10 mouse cellular contexts compared by ENCODE assay signal in genomic region chr11:72224865-72225264, GRCm38 (mm10). TPM values are rescaled to one million over a fixed set of nuclear protein-coding genes. Genes with fewer than 3 reads are reported as not detected.
A peak's percentile ranks its signal among the peaks of the same experiment; 100 is the strongest.
DNase-seq lines count a peak whose midpoint lies in the region; ATAC-seq and TF ChIP-seq lines count a peak whose summit lies in the region.
"Had no signal": no experiment of that assay in that cellular context is flagged by ENCODE, and none has a peak within 500 bp of the region (broad histone marks: within the 10 kb centered on the region; RNA-seq: fewer than 3 reads in every experiment).

No protein-coding gene starts in this region.

- H3K27ac ChIP-seq in forebrain, postnatal 0 days (ENCODE audit: low read depth, low read length), result no peak overlapping the region
- no peak overlapping the region for H3K27ac ChIP-seq in liver, embryonic 13.5 days
- H3K27ac ChIP-seq in neural tube, embryonic 11.5 days (ENCODE audit: low read depth, low read length), result no peak overlapping the region
- H3K27ac ChIP-seq: embryonic facial prominence, embryonic 15.5 days had no signal

- peak; percentile 95 for TF ChIP-seq CTCF in forebrain, postnatal 0 days (IDR thresholded peaks at IDR 0.05; ENCODE audit: low read depth)

- no peaks in the 10 kb centered on the region for H3K4me1 ChIP-seq in forebrain, postnatal 0 days (ENCODE audit: insufficient read depth)
- H3K4me1 ChIP-seq in liver, embryonic 13.5 days (replicated peaks), result no peaks in the 10 kb centered on the region
- peaks cover 3% of the 10 kb centered on the region; the same call in 1 of the 2 replicates for H3K4me1 ChIP-seq in neural tube, embryonic 11.5 days (ENCODE audit: control insufficient read depth, insufficient read depth, low read length)
- H3K4me1 ChIP-seq: embryonic facial prominence, embryonic 15.5 days had no signal

- DNase-seq in left cerebral cortex, adult 18-20 months (ENCODE audit: low spot score in 2 of 2), result peak; percentile 76 to 86
- no peak for DNase-seq in left cerebral cortex, adult 11 months (ENCODE audit: low spot score)
- peak; percentile 47 for DNase-seq in c-Kit-positive CD71-negative TER-119-negative erythroid progenitor cells, embryonic 14.5 days (ENCODE audit: low read depth)
- DNase-seq in forebrain, postnatal 0 days, result peak; percentile 82
- DNase-seq in kidney, adult 8-10 months, result peak; percentile 53 to 83
- peak; percentile 18 for DNase-seq in liver, embryonic 13.5 days
- peak; percentile 82 for DNase-seq in neural tube, embryonic 11.5 days (ENCODE audit: low spot score)
- peak; percentile 89 for DNase-seq in testis, postnatal 10 days (ENCODE audit: low spot score)

- no peak overlapping the region for H3K4me3 ChIP-seq in forebrain, postnatal 0 days (ENCODE audit: low read depth, low read length)
- H3K4me3 ChIP-seq in liver, embryonic 13.5 days (replicated peaks), result no peak overlapping the region
- no peak overlapping the region for H3K4me3 ChIP-seq in neural tube, embryonic 11.5 days (ENCODE audit: low read depth, low read length)
- H3K4me3 ChIP-seq: embryonic facial prominence, embryonic 15.5 days had no signal

- no peaks in the 10 kb centered on the region for H3K9me3 ChIP-seq in forebrain, postnatal 0 days (ENCODE audit: low read length)
- H3K9me3 ChIP-seq in liver, embryonic 13.5 days (replicated peaks), result no peaks in the 10 kb centered on the region
- no peaks in the 10 kb centered on the region for H3K9me3 ChIP-seq in neural tube, embryonic 11.5 days (ENCODE audit: control insufficient read depth, low read length)
- H3K9me3 ChIP-seq: embryonic facial prominence, embryonic 15.5 days had no signal

- H3K36me3 ChIP-seq in forebrain, postnatal 0 days (ENCODE audit: insufficient read depth), result no peaks in the 10 kb centered on the region
- no peaks in the 10 kb centered on the region for H3K36me3 ChIP-seq in liver, embryonic 13.5 days
- H3K36me3 ChIP-seq in neural tube, embryonic 11.5 days (ENCODE audit: control insufficient read depth, insufficient read depth, low read length), result no peaks in the 10 kb centered on the region
- H3K36me3 ChIP-seq: embryonic facial prominence, embryonic 15.5 days had no signal

- ATAC-seq in forebrain, postnatal 0 days, result peak; percentile 58
- no peak for ATAC-seq in liver, embryonic 13.5 days (ENCODE audit: low read depth)
- no peak for ATAC-seq in neural tube, embryonic 11.5 days (ENCODE audit: insufficient read depth, low FRiP score, low TSS enrichment)

- H3K27me3 ChIP-seq in forebrain, postnatal 0 days (ENCODE audit: insufficient read depth, low read length), result no peaks in the 10 kb centered on the region
- no peaks in the 10 kb centered on the region for H3K27me3 ChIP-seq in liver, embryonic 13.5 days
- no peaks in the 10 kb centered on the region for H3K27me3 ChIP-seq in neural tube, embryonic 11.5 days (ENCODE audit: control insufficient read depth, insufficient read depth, low read length)
- H3K27me3 ChIP-seq: embryonic facial prominence, embryonic 15.5 days had no signal

- 13% methylated on average over 5 of the region's 5 CpGs for WGBS in forebrain, postnatal 0 days
- WGBS in liver, embryonic 13.5 days (ENCODE audit: insufficient replicate concordance), result 10% methylated on average over 5 of the region's 5 CpGs
- 19% methylated on average over 5 of the region's 5 CpGs for WGBS in neural tube, embryonic 11.5 days

- H3K4me2 ChIP-seq in forebrain, postnatal 0 days (ENCODE audit: low read depth), result no peak overlapping the region
- H3K4me2 ChIP-seq in liver, embryonic 13.5 days, result no peak overlapping the region
- H3K4me2 ChIP-seq in neural tube, embryonic 11.5 days (ENCODE audit: low read depth), result no peak overlapping the region
- H3K4me2 ChIP-seq: embryonic facial prominence, embryonic 15.5 days had no signal

- H3K9ac ChIP-seq in forebrain, postnatal 0 days, result no peak overlapping the region
- no peak overlapping the region for H3K9ac ChIP-seq in liver, embryonic 13.5 days
- H3K9ac ChIP-seq in neural tube, embryonic 11.5 days (ENCODE audit: low read length), result no peak overlapping the region
- H3K9ac ChIP-seq: embryonic facial prominence, embryonic 15.5 days had no signal

RNA-seq across cellular contexts. Expression of gene Med31, which starts 9.5 kb away (rescaled TPM):
- 10 to 100 TPM; 15.3 to 16.1 TPM for total RNA-seq in left cerebral cortex, adult 18-20 months (2021)
- total RNA-seq in forebrain, postnatal 0 days (2014; rRNA removed), result 24.1 and 33.0 TPM in 2 replicates
- polyA plus RNA-seq in forebrain, postnatal 0 days (2015; fragmentation: Nextera tagmentation; extraction: Ambion mirVana), result 43.4 and 43.9 TPM in 2 replicates
- polyA plus RNA-seq in liver, embryonic 13.5 days (2015; fragmentation: Nextera tagmentation; extraction: Ambion mirVana), result 15.1 and 16.8 TPM in 2 replicates
- polyA plus RNA-seq in neural tube, embryonic 11.5 days (2014; fragmentation: Nextera tagmentation; extraction: Ambion mirVana), result 50.3 and 51.0 TPM in 2 replicates

RNA-seq across cellular contexts. Expression of gene Txndc17, which starts 17.5 kb away (rescaled TPM):
- 10 to 100 TPM; 35.1 to 38.0 TPM for total RNA-seq in left cerebral cortex, adult 18-20 months (2021)
- total RNA-seq in forebrain, postnatal 0 days (2014; rRNA removed), result 61.3 and 78.8 TPM in 2 replicates
- polyA plus RNA-seq in forebrain, postnatal 0 days (2015; fragmentation: Nextera tagmentation; extraction: Ambion mirVana), result 114 and 134 TPM in 2 replicates
- polyA plus RNA-seq in liver, embryonic 13.5 days (2015; fragmentation: Nextera tagmentation; extraction: Ambion mirVana), result 94.7 and 97.9 TPM in 2 replicates
- polyA plus RNA-seq in neural tube, embryonic 11.5 days (2014; fragmentation: Nextera tagmentation; extraction: Ambion mirVana), result 163 and 169 TPM in 2 replicates

RNA-seq across cellular contexts. Expression of gene 4933427D14Rik, which starts 17.6 kb away (rescaled TPM):
- 10 to 100 TPM; 33.8 to 34.3 TPM for total RNA-seq in left cerebral cortex, adult 18-20 months (2021)
- total RNA-seq in forebrain, postnatal 0 days (2014; rRNA removed), result 23.2 and 28.0 TPM in 2 replicates
- polyA plus RNA-seq in forebrain, postnatal 0 days (2015; fragmentation: Nextera tagmentation; extraction: Ambion mirVana), result 11.1 TPM in 2 replicates
- 4.4 and 4.9 TPM in 2 replicates for polyA plus RNA-seq in liver, embryonic 13.5 days (2015; fragmentation: Nextera tagmentation; extraction: Ambion mirVana)
- polyA plus RNA-seq in neural tube, embryonic 11.5 days (2014; fragmentation: Nextera tagmentation; extraction: Ambion mirVana), result 14.5 and 15.6 TPM in 2 replicates

RNA-seq across cellular contexts. Expression of gene Gm43951, which starts 18.2 kb away (rescaled TPM):
- 10 to 100 TPM; 12.2 to 13.0 TPM for total RNA-seq in left cerebral cortex, adult 18-20 months (2021)
- total RNA-seq in forebrain, postnatal 0 days (2014; rRNA removed), result 3.3 and 3.6 TPM in 2 replicates
- 0.33 and 0.62 TPM in 2 replicates for polyA plus RNA-seq in forebrain, postnatal 0 days (2015; fragmentation: Nextera tagmentation; extraction: Ambion mirVana)
- not detected in 2 replicates for polyA plus RNA-seq in liver, embryonic 13.5 days (2015; fragmentation: Nextera tagmentation; extraction: Ambion mirVana)
- polyA plus RNA-seq in neural tube, embryonic 11.5 days (2014; fragmentation: Nextera tagmentation; extraction: Ambion mirVana), result 0.11 and 0.16 TPM in 2 replicates
- polyA plus RNA-seq: stomach, embryonic 14.5 days had no signal

RNA-seq across cellular contexts. Expression of gene Slc13a5, which starts 42.2 kb away (rescaled TPM):
- total RNA-seq in left cerebral cortex, adult 18-20 months (2021), result 10 to 100 TPM; 13.0 to 17.9 TPM
- 3.8 and 4.7 TPM in 2 replicates for total RNA-seq in forebrain, postnatal 0 days (2014; rRNA removed)
- 4.0 and 4.1 TPM in 2 replicates for polyA plus RNA-seq in forebrain, postnatal 0 days (2015; fragmentation: Nextera tagmentation; extraction: Ambion mirVana)
- polyA plus RNA-seq in liver, embryonic 13.5 days (2015; fragmentation: Nextera tagmentation; extraction: Ambion mirVana), result not detected in 2 replicates
- 0.46 TPM in 1 of 2 replicates, not detected in the other for polyA plus RNA-seq in neural tube, embryonic 11.5 days (2014; fragmentation: Nextera tagmentation; extraction: Ambion mirVana)
